Mouse (Mus musculus) forebrain, embryonic 14.5 days (tissue): ENCODE results near the gene 4930415O20Rik. TPM values are rescaled to one million over a fixed set of nuclear protein-coding genes. Genes with fewer than 3 reads are reported as not detected.
A peak's percentile ranks its signal among the peaks of the same experiment; 100 is the strongest.

ENCODE experiments used
- ATAC-seq: fragments of 200-750 bp; cut with Nextera tagmentation; 2 replicates; pipeline ENCODE4 v1.8.0; 2017; ENCODE audit warnings: mild to moderate bottlenecking, moderate library complexity
- DNase-seq: peaks from one replicate; pipeline ENCODE4 v3.0.0-alpha.2; 2015; ENCODE audit warnings: low spot score
- H3K27ac ChIP-seq: fragments of 300-500 bp; sonication (generic); 2 replicates; pipeline ENCODE4 v1.5.1; 2014; ENCODE audit warnings: low read depth, mild to moderate bottlenecking, control low read depth, low read length, moderate library complexity
- H3K27me3 ChIP-seq: fragments of 300-500 bp; sonication (generic); replicated peaks from 2 replicates; pipeline ENCODE4 v1.6.1; 2014; ENCODE audit warnings: low read length, control low read depth, mixed read lengths; ENCODE audit not compliant: control insufficient read depth, insufficient read depth
- H3K36me3 ChIP-seq: fragments of 300-500 bp; sonication (generic); 2 replicates; pipeline ENCODE4 v1.6.1; 2014; ENCODE audit warnings: low read length, control low read depth; ENCODE audit not compliant: control insufficient read depth, insufficient read depth
- H3K4me1 ChIP-seq: fragments of 300-500 bp; sonication (generic); 2 replicates; pipeline ENCODE4 v1.6.1; 2014; ENCODE audit warnings: antibody characterized with exemption, low read length, control low read depth; ENCODE audit not compliant: control insufficient read depth, insufficient read depth
- H3K4me2 ChIP-seq: fragments of 300-500 bp; sonication (generic); 2 replicates; pipeline ENCODE4 v1.6.1; 2014; ENCODE audit warnings: mild to moderate bottlenecking, control low read depth, low read length
- H3K4me3 ChIP-seq: fragments of 300-500 bp; sonication (generic); 2 replicates; pipeline ENCODE4 v1.5.1; 2014; ENCODE audit warnings: low read depth, low read length, control low read depth
- H3K9ac ChIP-seq: fragments of 300-500 bp; sonication (generic); 2 replicates; pipeline ENCODE4 v1.6.1; 2014; ENCODE audit warnings: mild to moderate bottlenecking, low read length, control low read depth, moderate library complexity
- H3K9me3 ChIP-seq: fragments of 300-500 bp; sonication (generic); replicated peaks from 2 replicates; pipeline ENCODE4 v1.6.1; 2016; ENCODE audit warnings: low read length, control low read depth, mixed read lengths; ENCODE audit not compliant: control insufficient read depth
- WGBS: fragments of 180-500 bp; shearing (Covaris S2); extraction: QIAGEN DNeasy Blood & Tissue Kit; methylation state at CpG from one replicate; pipeline ENCODE4 v1.1.7; 2014; 5-methylcytosine and 5-hydroxymethylcytosine counted together
- polyA plus RNA-seq: library from polyadenylated mRNA; unstranded; fragments of >200 nt; fragmentation: Nextera tagmentation; extraction: Ambion mirVana; gene quantifications from 2 replicates; pipeline ENCODE4 v1.2.1, GENCODE M21; 2014

Gene 4930415O20Rik
- polyA plus RNA-seq, 1 experiment from 2014 or later: not detected

- H3K4me1 ChIP-seq: peaks cover 17% of the 10 kb centered on the region
- no peak overlapping the region; the same call in 1 of the 2 replicates for H3K4me3 ChIP-seq
- DNase-seq (peak; percentile 61), ATAC-seq (no peak)
- 10% methylated on average over 20 of the region's 20 CpGs for WGBS
- peak overlapping the region; percentile 33 for H3K4me2 ChIP-seq
- no peaks in the 10 kb centered on the region for H3K9me3 ChIP-seq
- no peaks in the 10 kb centered on the region for H3K36me3 ChIP-seq
- H3K9ac ChIP-seq: peak overlapping the region; percentile 46; the same call in 1 of the 2 replicates
- peak overlapping the region; percentile 58; the same call in 1 of the 2 replicates for H3K27ac ChIP-seq
- H3K27me3 ChIP-seq: peaks cover 15% of the 10 kb centered on the region; the same call in 1 of the 2 replicates
Observed at GRCm38 (mm10) chr15:98628589-98629254, 57.9 kb downstream of the 4930415O20Rik start.

- Histone ChIP-seq H3K9ac (no peak overlapping the region), H3K4me2 (no peak overlapping the region)
- 63% methylated on average over 6 of the region's 6 CpGs for WGBS
Observed at GRCm38 (mm10) chr15:98629464-98629863, 58.7 kb downstream of the 4930415O20Rik start.

GRCm38 (mm10) chr15:98630540-98630939 is 59.7 kb downstream of the 4930415O20Rik start, which contains the start of gene Cacnb3:
Gene Cacnb3, plus strand, starts transcription at chr15:98630840.
- WGBS: 40% methylated on average over 4 of the region's 4 CpGs
- Histone ChIP-seq H3K9me3 (no peaks in the 10 kb centered on the region), H3K4me2 (peak within 1 kb of the TSS; percentile 87), H3K27ac (peak within 1 kb of the TSS; percentile 69; the same call in 1 of the 2 replicates), H3K27me3 (peaks cover 15% of the 10 kb centered on the region; the same call in 1 of the 2 replicates), H3K9ac (no peak within 1 kb of the TSS), H3K4me1 (peaks cover 23% of the 10 kb centered on the region), H3K36me3 (no peaks in the 10 kb centered on the region), H3K4me3 (peak within 1 kb of the TSS; percentile 81)
- DNase-seq (no peak), ATAC-seq (no peak)

More at GRCm38 (mm10) chr15:98629464-98629863, 58.7 kb downstream of the 4930415O20Rik start:
- H3K4me1 ChIP-seq: peaks cover 20% of the 10 kb centered on the region
- H3K36me3 ChIP-seq: no peaks in the 10 kb centered on the region
- no peak overlapping the region for H3K4me3 ChIP-seq
- ATAC-seq (no peak), DNase-seq (no peak)
- no peaks in the 10 kb centered on the region for H3K9me3 ChIP-seq
- H3K27ac ChIP-seq: no peak overlapping the region
- peaks cover 15% of the 10 kb centered on the region; the same call in 1 of the 2 replicates for H3K27me3 ChIP-seq

GRCm38 (mm10) chr15:98631493-98631892 is 60.7 kb downstream of the 4930415O20Rik start:
- Histone ChIP-seq H3K4me3 (peak overlapping the region; percentile 81), H3K27me3 (peaks cover 15% of the 10 kb centered on the region; the same call in 1 of the 2 replicates), H3K9ac (0 out of 2 replicates have a peak overlapping the region, but pooled peaks have one; percentile 95), H3K36me3 (no peaks in the 10 kb centered on the region), H3K4me1 (peaks cover 28% of the 10 kb centered on the region), H3K4me2 (peak overlapping the region; percentile 87), H3K9me3 (no peaks in the 10 kb centered on the region), H3K27ac (peak overlapping the region; percentile 69; the same call in 1 of the 2 replicates)
- whole genome bisulfite sequencing: under 1% methylated on average over 18 of the region's 18 CpGs
- peak; percentile 67 for DNase-seq
- ATAC-seq: peak; percentile 1; the same call in 1 of the 2 replicates

- DNase-seq (peak; percentile 75), ATAC-seq (peak; percentile 51)
- H3K4me3 ChIP-seq: peak overlapping the region; percentile 81
- peaks cover 15% of the 10 kb centered on the region; the same call in 1 of the 2 replicates for H3K27me3 ChIP-seq
- WGBS: under 1% methylated on average over 25 of the region's 25 CpGs
- no peaks in the 10 kb centered on the region for H3K36me3 ChIP-seq
- H3K9me3 ChIP-seq: no peaks in the 10 kb centered on the region
- H3K4me1 ChIP-seq: peaks cover 36% of the 10 kb centered on the region
- peak overlapping the region; percentile 69 for H3K27ac ChIP-seq
- peak overlapping the region; percentile 95 for H3K9ac ChIP-seq
- peak overlapping the region; percentile 87 for H3K4me2 ChIP-seq
Observed at GRCm38 (mm10) chr15:98632107-98632744, 61.4 kb downstream of the 4930415O20Rik start.

- Histone ChIP-seq H3K4me3 (peak overlapping the region; percentile 81), H3K36me3 (0 out of 2 replicates have a peak, but pooled peaks cover 5% of the 10 kb centered on the region), H3K4me2 (peak overlapping the region; percentile 87), H3K4me1 (peaks cover 40% of the 10 kb centered on the region), H3K27me3 (peaks cover 15% of the 10 kb centered on the region; the same call in 1 of the 2 replicates), H3K9me3 (no peaks in the 10 kb centered on the region), H3K27ac (no peak overlapping the region), H3K9ac (peak overlapping the region; percentile 95)
- ATAC-seq: no peak
- DNase-seq: peak; percentile 51
- WGBS: 4% methylated on average over 4 of the region's 4 CpGs
Observed at GRCm38 (mm10) chr15:98632921-98633320, 62.1 kb downstream of the 4930415O20Rik start.

GRCm38 (mm10) chr15:98633822-98634470 is 63.1 kb downstream of the 4930415O20Rik start:
- ATAC-seq: no peak; the same call in 1 of the 2 replicates
- Histone ChIP-seq H3K4me1 (peaks cover 33% of the 10 kb centered on the region), H3K4me2 (peak overlapping the region; percentile 87), H3K27ac (peak overlapping the region; percentile 98), H3K36me3 (0 out of 2 replicates have a peak, but pooled peaks cover 5% of the 10 kb centered on the region), H3K4me3 (peak overlapping the region; percentile 81), H3K9me3 (no peaks in the 10 kb centered on the region), H3K9ac (peak overlapping the region; percentile 95), H3K27me3 (peaks cover 14% of the 10 kb centered on the region; the same call in 1 of the 2 replicates)
- WGBS: 2% methylated on average over 23 of the region's 25 CpGs
- peak; percentile 52 for DNase-seq

- Histone ChIP-seq H3K4me1 (peaks cover 31% of the 10 kb centered on the region), H3K36me3 (peaks cover 10% of the 10 kb centered on the region)
- under 1% methylated on average over 62 of the region's 65 CpGs for WGBS
Observed at GRCm38 (mm10) chr15:98634541-98635081, 63.8 kb downstream of the 4930415O20Rik start.

More at GRCm38 (mm10) chr15:98634541-98635081, 63.8 kb downstream of the 4930415O20Rik start:
- H3K27ac ChIP-seq: peak overlapping the region; percentile 98
- DNase-seq (peak; percentile 94), ATAC-seq (peak; percentile 81)
- H3K27me3 ChIP-seq: peaks cover 12% of the 10 kb centered on the region; the same call in 1 of the 2 replicates
- peak overlapping the region; percentile 81 for H3K4me3 ChIP-seq
- peak overlapping the region; percentile 87 for H3K4me2 ChIP-seq
- H3K9ac ChIP-seq: peak overlapping the region; percentile 95
- no peaks in the 10 kb centered on the region for H3K9me3 ChIP-seq
